Mouse (Mus musculus): ENCODE data around the gene Dzip1. TPM values are rescaled to one million over a fixed set of nuclear protein-coding genes. Genes with fewer than 3 reads are reported as not detected.

Gene Dzip1
- polyA plus RNA-seq, 2 experiments, result 26.0 to 52.1 TPM

DNA sequence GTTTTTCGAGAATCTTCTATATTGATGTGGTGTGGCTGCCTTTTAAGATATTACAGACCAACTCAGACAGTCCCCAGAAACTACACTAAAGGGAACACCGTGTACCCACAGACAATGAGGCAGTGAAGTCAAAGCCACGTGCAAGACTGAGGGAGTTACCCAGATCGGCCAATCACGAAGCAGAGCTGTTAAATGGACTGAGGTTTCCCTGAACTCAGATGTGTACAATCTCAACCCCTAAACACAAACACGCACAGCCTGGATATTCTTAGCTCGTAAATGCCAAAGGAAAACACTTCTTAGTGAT is 41.1 kb downstream of the Dzip1 start:
- WGBS, result 75% methylated on average over 7 of the region's 7 CpGs
- Histone ChIP-seq H3K27ac (replicated peaks; ENCODE audit: low read depth, low read length) (no peak overlapping the region), H3K4me3 (replicated peaks; ENCODE audit: low read length) (no peak overlapping the region), H3K4me1 (ENCODE audit: control insufficient read depth, insufficient read depth, low read length) (no peaks in the 10 kb centered on the region), H3K36me3 (ENCODE audit: control insufficient read depth, insufficient read depth, low read length) (peaks cover 81% of the 10 kb centered on the region), H3K9me3 (ENCODE audit: control insufficient read depth, low read length) (no peaks in the 10 kb centered on the region), H3K4me2 (replicated peaks; ENCODE audit: low read depth, low read length, severe bottlenecking) (no peak overlapping the region), H3K9ac (ENCODE audit: low read depth, low read length, severe bottlenecking) (no peak overlapping the region), H3K27me3 (ENCODE audit: control insufficient read depth, insufficient read depth, low read length) (no peaks in the 10 kb centered on the region)
- DNase-seq (ENCODE audit: low spot score) (no peak), ATAC-seq (ENCODE audit: low FRiP score, low read depth) (no peak)
- no peak for TF ChIP-seq POLR2A (IDR thresholded peaks at IDR 0.05; ENCODE audit: borderline replicate concordance, extremely low read depth, insufficient read depth, insufficient read length)

- H3K9me3 ChIP-seq (ENCODE audit: control insufficient read depth, low read length), result no peaks in the 10 kb centered on the region
- H3K27me3 ChIP-seq (ENCODE audit: control insufficient read depth, insufficient read depth, low read length), result no peaks in the 10 kb centered on the region
- H3K27ac ChIP-seq (replicated peaks; ENCODE audit: low read depth, low read length), result no peak overlapping the region
- H3K36me3 ChIP-seq (ENCODE audit: control insufficient read depth, insufficient read depth, low read length), result peaks cover 83% of the 10 kb centered on the region
- no peaks in the 10 kb centered on the region for H3K4me1 ChIP-seq (ENCODE audit: control insufficient read depth, insufficient read depth, low read length)
- TF ChIP-seq POLR2A (IDR thresholded peaks at IDR 0.05; ENCODE audit: borderline replicate concordance, extremely low read depth, insufficient read depth, insufficient read length), result no peak
- ATAC-seq (ENCODE audit: low FRiP score, low read depth), result no peak
- no peak overlapping the region for H3K9ac ChIP-seq (ENCODE audit: low read depth, low read length, severe bottlenecking)
- no peak overlapping the region for H3K4me3 ChIP-seq (replicated peaks; ENCODE audit: low read length)
- DNase-seq (ENCODE audit: low spot score), result no peak
- 82% methylated on average over 18 of the region's 18 CpGs for WGBS
- no peak overlapping the region for H3K4me2 ChIP-seq (replicated peaks; ENCODE audit: low read depth, low read length, severe bottlenecking)
Measured at GRCm38 (mm10) chr14:118883344-118884249, 41.7 kb downstream of the Dzip1 start.

DNA sequence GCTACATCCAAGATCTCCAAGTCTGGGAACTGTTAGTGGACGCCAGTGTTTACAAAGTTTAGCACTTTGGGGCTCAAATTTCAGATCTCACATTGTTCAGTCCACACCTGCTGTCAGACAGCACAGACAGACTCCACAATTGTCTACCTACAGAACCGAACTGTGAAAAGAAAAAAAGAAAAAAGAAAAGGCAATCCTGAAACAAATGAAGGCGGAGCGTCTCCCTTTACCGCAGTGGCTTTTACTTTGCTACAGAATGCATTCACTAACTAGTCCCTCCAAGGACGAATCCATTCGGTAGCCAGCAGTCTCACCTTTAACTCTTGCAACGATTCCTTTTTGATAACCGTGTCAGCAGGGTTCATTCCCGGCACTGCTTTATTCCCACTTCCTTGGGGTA is 44.6 kb downstream of the Dzip1 start:
- no peak overlapping the region for H3K9ac ChIP-seq (ENCODE audit: low read depth, low read length, severe bottlenecking)
- no peak overlapping the region for H3K27ac ChIP-seq (replicated peaks; ENCODE audit: low read depth, low read length)
- DNase-seq (ENCODE audit: low spot score), result no peak
- TF ChIP-seq POLR2A (IDR thresholded peaks at IDR 0.05; ENCODE audit: borderline replicate concordance, extremely low read depth, insufficient read depth, insufficient read length), result no peak
- H3K4me1 ChIP-seq (ENCODE audit: control insufficient read depth, insufficient read depth, low read length), result no peaks in the 10 kb centered on the region; the same call in 1 of the 2 replicates
- H3K4me2 ChIP-seq (replicated peaks; ENCODE audit: low read depth, low read length, severe bottlenecking), result no peak overlapping the region
- WGBS, result 82% methylated on average over 10 of the region's 10 CpGs
- no peak overlapping the region for H3K4me3 ChIP-seq (replicated peaks; ENCODE audit: low read length)
- ATAC-seq (ENCODE audit: low FRiP score, low read depth), result no peak
- peaks cover 72% of the 10 kb centered on the region for H3K36me3 ChIP-seq (ENCODE audit: control insufficient read depth, insufficient read depth, low read length)
- H3K9me3 ChIP-seq (ENCODE audit: control insufficient read depth, low read length), result no peaks in the 10 kb centered on the region
- H3K27me3 ChIP-seq (ENCODE audit: control insufficient read depth, insufficient read depth, low read length), result no peaks in the 10 kb centered on the region

GRCm38 (mm10) chr14:118878346-118878910 is 46.8 kb downstream of the Dzip1 start:
- no peak for TF ChIP-seq POLR2A (IDR thresholded peaks at IDR 0.05; ENCODE audit: borderline replicate concordance, extremely low read depth, insufficient read depth, insufficient read length)
- H3K9me3 ChIP-seq (ENCODE audit: control insufficient read depth, low read length), result no peaks in the 10 kb centered on the region
- H3K27me3 ChIP-seq (ENCODE audit: control insufficient read depth, insufficient read depth, low read length), result no peaks in the 10 kb centered on the region
- 78% methylated on average over 11 of the region's 11 CpGs for WGBS
- DNase-seq (ENCODE audit: low spot score) (no peak), ATAC-seq (ENCODE audit: low FRiP score, low read depth) (no peak)
- H3K36me3 ChIP-seq (ENCODE audit: control insufficient read depth, insufficient read depth, low read length), result peaks cover 70% of the 10 kb centered on the region
- no peaks in the 10 kb centered on the region; the same call in 1 of the 2 replicates for H3K4me1 ChIP-seq (ENCODE audit: control insufficient read depth, insufficient read depth, low read length)
- H3K4me2 ChIP-seq (replicated peaks; ENCODE audit: low read depth, low read length, severe bottlenecking), result no peak overlapping the region
- no peak overlapping the region for H3K27ac ChIP-seq (replicated peaks; ENCODE audit: low read depth, low read length)
- no peak overlapping the region for H3K9ac ChIP-seq (ENCODE audit: low read depth, low read length, severe bottlenecking)
- H3K4me3 ChIP-seq (replicated peaks; ENCODE audit: low read length), result no peak overlapping the region

GRCm38 (mm10) chr14:118874786-118875415 is 50.4 kb downstream of the Dzip1 start:
- Histone ChIP-seq H3K36me3 (ENCODE audit: control insufficient read depth, insufficient read depth, low read length) (peaks cover 46% of the 10 kb centered on the region), H3K9ac (ENCODE audit: low read depth, low read length, severe bottlenecking) (no peak overlapping the region), H3K4me2 (replicated peaks; ENCODE audit: low read depth, low read length, severe bottlenecking) (no peak overlapping the region), H3K27me3 (ENCODE audit: control insufficient read depth, insufficient read depth, low read length) (no peaks in the 10 kb centered on the region), H3K4me1 (ENCODE audit: control insufficient read depth, insufficient read depth, low read length) (no peaks in the 10 kb centered on the region; the same call in 1 of the 2 replicates), H3K27ac (replicated peaks; ENCODE audit: low read depth, low read length) (no peak overlapping the region), H3K4me3 (replicated peaks; ENCODE audit: low read length) (no peak overlapping the region), H3K9me3 (ENCODE audit: control insufficient read depth, low read length) (no peaks in the 10 kb centered on the region)
- no peak for TF ChIP-seq POLR2A (IDR thresholded peaks at IDR 0.05; ENCODE audit: borderline replicate concordance, extremely low read depth, insufficient read depth, insufficient read length)
- DNase-seq (ENCODE audit: low spot score), result no peak
- WGBS, result 53% methylated on average over 10 of the region's 10 CpGs
- no peak for ATAC-seq (ENCODE audit: low FRiP score, low read depth)

Measured in limb, embryonic 14.5 days (tissue).